Mouse (Mus musculus) ES-E14 (cell line): Measurements from ENCODE around the gene Xrcc1.

ENCODE experiments used
- CHD2 ChIP-seq: IDR thresholded peaks from 2 replicates; pipeline ENCODE4 v1.6.1; 2014; ENCODE audit warnings: mild to moderate bottlenecking, low read depth, low read length, inconsistent platforms
- ZC3H11A ChIP-seq: IDR thresholded peaks from 2 replicates; pipeline ENCODE4 v1.6.1; 2012; ENCODE audit warnings: low read depth, mild to moderate bottlenecking, inconsistent platforms, low read length, borderline replicate concordance

GRCm38 (mm10) chr7:24608017-24608416 is 61.9 kb downstream of the Xrcc1 start:
- TF ChIP-seq CHD2 (no peak), ZC3H11A (no peak)
